Mouse (Mus musculus): Measurements from ENCODE around the gene Gm49721.
"Not testable (repeated sequence)": the region's sequence is repeated elsewhere in the genome, so short reads cannot be mapped to it uniquely, and the experiment has no call there.

GRCm38 (mm10) chr17:7074494-7074893, 95.8 kb downstream of the Gm49721 start:
- peak; percentile 24; the same call in 1 of the 2 replicates for TF ChIP-seq CTCF (IDR thresholded peaks at IDR 0.05; ENCODE audit: low read depth, low read length)
- not testable (repeated sequence) for TF ChIP-seq POLR2A (IDR thresholded peaks at IDR 0.05; ENCODE audit: extremely low read depth, insufficient read depth, low read length)

All from liver, adult 2 months (tissue).